Mouse (Mus musculus) granulocyte monocyte progenitor cell, adult 5-6 weeks (primary cell): ENCODE measurements around the gene Arap1. TPM values are rescaled to one million over a fixed set of nuclear protein-coding genes. Genes with fewer than 3 reads are reported as not detected.
A peak's percentile ranks its signal among the peaks of the same experiment; 100 is the strongest.

Source experiments
- ATAC-seq: replicated peaks from 2 replicates; pipeline ENCODE4 v1.8.0; 2016; ENCODE audit warnings: mild to moderate bottlenecking, moderate TSS enrichment, inconsistent platforms; ENCODE audit not compliant: poor library complexity, severe bottlenecking
- total RNA-seq, 2 experiments: library from RNA; stranded (forward) in 1 of 2; stranded (reverse) in 1 of 2; fragments of 200-712, 200-1000 nt in 1 of 2; fragments of >200 nt in 1 of 2; fragmentation: Nextera tagmentation in 1 of 2; gene quantifications; 2 replicates each; pipeline ENCODE4 v1.2.3; 2014 to 2017

Arap1 gene
- total RNA-seq, 2 experiments from 2014 or later, result 64.6 to 81.5 TPM

DNA sequence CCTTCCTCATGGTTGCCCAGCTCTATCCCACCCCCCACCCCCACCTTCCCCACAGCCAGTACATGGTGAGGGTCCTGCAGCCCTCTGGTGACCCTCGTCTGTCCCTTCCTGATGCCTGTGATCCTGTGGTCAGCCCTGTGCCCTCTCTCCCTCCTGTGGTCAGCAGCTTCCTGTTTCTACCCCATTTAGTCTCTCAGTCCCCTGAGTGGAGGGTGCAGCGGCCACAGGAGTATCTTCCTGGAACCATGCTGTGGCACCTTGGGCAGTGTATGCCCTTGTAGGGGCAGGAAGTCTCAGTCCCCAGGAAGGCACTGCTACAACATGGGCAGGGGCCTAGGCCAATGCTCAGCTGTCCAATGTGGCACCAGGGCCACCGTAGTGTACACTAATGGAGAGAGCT, 9.0 kb downstream of the Arap1 start:
- ATAC-seq, result peak; percentile 49

- no peak for ATAC-seq
These were observed 12.5 kb downstream of the Arap1 start for GRCm38 (mm10) chr7:101360406-101360805.

GRCm38 (mm10) chr7:101361021-101361420, 13.2 kb downstream of the Arap1 start:
- ATAC-seq, result peak; percentile 25

DNA sequence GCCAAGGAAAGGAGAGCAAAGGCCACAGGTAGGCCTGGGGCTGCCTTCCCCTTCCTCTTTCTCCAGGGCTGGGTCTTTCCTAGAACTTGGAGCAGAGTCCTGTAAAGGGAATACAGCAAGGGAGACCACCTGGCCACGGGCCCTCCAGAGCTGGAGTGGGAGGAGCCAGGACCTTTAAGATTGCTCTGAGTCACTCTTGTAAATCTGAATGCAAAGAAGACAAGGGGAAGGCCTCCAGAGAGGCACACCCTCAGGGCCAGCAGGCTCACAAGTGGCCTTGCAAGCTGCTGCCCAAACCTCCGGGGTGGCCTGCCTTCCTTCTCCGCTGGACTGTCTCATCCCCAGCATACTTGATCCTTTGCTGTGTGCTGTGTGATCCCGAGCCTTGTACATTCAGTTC, 13.9 kb downstream of the Arap1 start:
- ATAC-seq, result no peak

- peak; percentile 76 for ATAC-seq
These were observed 14.9 kb downstream of the Arap1 start for GRCm38 (mm10) chr7:101362791-101363191.

GRCm38 (mm10) chr7:101363914-101364313, 16.0 kb downstream of the Arap1 start:
- ATAC-seq, result no peak

DNA sequence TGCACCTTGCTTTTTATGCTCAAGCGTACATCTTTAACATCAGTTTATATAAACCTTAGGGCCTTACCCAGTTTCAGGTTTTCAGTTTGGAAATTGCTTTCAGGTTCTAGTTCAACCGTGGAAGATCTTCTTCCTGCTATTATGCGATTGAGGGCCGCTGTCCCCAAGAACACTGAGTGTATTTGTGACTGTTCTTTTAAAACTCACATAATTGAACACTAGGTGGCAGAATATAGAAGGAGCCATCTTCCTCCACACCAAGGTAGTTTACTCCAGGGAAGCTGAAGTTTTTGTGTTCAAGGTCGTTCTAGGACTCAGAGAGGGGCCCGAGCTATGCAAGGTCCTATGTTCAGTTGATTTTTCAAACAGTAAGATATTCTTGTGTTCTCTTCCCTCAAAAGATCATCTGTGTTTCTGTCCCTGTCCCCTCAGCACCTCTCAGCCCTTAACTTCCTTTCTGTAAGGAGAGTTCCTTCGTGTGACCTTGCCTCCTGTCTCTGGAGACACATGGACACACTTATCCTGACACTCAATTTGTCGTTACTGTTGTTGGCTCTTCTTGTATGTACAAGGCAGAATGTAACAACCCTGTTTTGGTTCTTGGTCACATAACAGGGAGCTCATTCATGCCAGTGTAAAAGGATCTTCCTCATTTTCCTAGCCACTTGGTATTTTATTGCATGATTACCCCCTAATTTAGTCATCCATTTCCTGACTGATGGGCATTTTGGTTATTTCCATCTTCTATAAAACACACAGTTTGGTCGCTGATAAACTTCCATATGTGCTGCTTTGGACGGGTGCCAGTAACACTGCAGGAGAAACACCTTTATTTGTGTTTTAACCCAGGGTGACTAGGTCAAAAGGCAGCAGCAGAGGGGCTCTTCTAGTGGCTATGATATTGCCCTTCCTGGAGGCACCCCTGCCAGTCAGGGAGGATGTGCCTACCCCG, 20.3 kb downstream of the Arap1 start:
- peak; percentile 23; the same call in 1 of the 2 replicates for ATAC-seq

GRCm38 (mm10) chr7:101369666-101370065, 21.8 kb downstream of the Arap1 start:
- no peak for ATAC-seq

DNA sequence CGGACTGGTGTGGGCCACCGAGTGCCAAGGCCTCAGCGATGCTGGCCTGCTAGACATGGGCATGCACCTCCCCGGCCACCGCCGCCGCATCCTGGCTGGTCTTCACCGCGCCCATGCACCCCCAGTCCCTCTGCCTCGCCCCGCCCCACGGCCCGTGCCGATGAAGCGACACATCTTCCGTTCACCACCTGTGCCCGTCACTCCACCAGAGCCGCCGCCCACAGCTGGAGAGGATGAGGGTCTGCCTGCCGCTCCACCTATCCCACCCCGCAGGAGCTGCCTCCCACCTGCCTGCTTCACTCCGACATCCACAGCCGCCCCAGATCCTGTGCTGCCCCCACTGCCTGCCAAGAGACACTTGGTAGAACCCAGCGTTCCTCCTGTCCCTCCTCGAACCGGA, 25.2 kb downstream of the Arap1 start:
- ATAC-seq, result no peak

GRCm38 (mm10) chr7:101374155-101374554, 26.3 kb downstream of the Arap1 start:
- ATAC-seq, result 0 out of 2 replicates have a peak, but pooled peaks have one; percentile 29

DNA sequence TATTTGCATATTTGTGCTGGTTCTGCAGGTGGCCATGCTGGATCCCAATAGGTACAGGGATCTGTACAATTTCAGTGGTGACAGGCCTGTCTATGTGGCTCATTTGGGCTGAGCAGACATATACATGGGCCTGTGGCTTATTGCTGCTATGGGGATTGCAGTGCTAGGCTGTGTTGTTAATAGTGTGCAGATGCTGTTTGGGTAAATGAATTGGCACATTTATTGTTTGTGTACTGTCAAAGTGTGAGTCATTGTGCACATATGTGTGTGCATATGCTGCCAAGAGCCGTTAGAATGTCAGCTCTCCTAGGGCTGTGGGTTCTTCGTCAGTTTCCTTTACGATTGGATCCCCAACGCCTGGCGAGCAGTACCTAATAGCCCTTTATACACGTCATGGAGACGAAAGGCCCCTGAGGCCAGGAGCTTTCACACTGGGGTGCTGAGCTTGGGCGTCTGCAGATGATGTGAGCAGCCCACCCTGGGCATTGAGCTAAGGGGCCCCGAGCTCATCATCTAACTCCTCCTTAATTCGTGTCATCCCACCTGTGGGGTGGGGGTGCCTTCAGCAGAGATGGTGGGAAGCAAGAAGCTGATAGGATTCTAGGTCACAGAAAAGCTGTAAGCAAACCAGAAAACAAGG, 29.0 kb downstream of the Arap1 start:
- ATAC-seq, result no peak

GRCm38 (mm10) chr7:101377741-101378262, 29.9 kb downstream of the Arap1 start:
- peak; percentile 62 for ATAC-seq

DNA sequence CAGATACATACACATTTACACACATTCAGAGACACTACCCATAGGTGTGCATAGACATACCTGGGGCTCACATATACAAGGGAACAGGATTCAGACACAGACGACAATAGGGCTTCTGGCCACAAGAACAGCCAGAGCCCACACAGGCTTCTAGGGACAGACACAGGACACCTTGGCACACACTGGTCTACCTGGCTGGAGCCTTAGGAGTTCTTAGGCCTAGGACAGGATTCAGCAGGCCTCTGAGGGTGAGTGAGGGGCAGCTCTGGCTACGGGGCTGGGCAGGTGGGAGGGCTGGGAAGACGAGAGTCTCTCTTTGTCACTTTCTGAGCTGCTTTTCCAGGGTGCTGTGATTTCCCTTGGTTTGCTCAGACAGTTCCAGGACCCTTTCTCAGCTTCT, 30.4 kb downstream of the Arap1 start:
- ATAC-seq, result no peak

DNA sequence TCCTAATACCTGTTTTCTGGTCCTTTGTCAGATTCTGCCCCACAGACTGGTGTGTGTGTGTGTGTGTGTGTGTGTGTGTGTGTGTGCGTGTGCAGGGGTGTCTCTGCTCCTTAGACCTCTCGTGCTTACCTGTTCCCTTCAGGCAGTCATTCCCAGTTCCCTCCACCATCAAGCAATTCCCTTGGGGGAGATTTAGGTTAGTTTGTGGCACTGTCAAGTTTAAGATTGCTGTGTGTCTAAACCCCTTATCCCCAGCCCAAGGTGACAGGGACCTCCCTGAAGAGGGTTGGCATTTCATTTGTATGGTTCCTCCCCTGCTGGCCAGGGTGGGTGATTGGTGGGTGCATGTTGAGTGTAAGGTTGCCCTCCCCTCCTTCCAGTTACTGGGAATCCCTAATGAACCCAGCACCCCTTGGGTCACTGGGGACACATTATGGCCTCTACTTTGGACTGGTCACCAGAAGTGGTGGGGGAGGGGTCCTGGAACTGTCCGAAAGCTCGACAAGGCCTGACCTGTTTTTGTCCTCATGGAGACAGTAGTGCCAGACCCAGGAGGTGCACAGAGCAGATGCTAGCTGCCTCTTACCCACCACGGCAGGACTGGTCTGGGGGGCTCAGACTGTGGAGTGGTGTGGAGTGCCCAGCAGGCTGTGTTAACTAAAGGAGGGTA, 31.1 kb downstream of the Arap1 start:
- no peak for ATAC-seq

- ATAC-seq, result peak; percentile 43
These were observed 31.9 kb downstream of the Arap1 start for GRCm38 (mm10) chr7:101379732-101380131.

- no peak for ATAC-seq
These were observed 33.6 kb downstream of the Arap1 start for GRCm38 (mm10) chr7:101381512-101381911.

DNA sequence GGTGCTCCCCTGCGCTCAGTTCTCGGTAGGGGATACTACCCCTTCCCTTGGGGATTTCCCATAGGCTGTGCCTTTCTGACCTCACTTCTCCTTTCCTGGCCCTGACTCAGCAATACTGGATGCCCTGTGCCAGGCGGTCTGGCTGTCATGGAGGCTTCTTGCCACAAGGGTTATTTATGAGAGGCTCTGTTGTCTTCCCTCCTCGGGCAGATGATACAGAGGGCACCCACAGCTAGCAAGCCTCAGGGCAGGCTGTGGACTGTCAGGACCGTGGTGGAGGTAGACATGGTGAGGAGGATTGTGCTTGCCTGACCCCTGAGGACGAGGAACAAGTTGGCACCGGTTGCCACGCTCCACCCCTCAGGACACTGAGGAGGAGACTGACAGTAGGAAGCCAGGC, 34.5 kb downstream of the Arap1 start:
- peak; percentile 69 for ATAC-seq

GRCm38 (mm10) chr7:101383756-101384155, 35.9 kb downstream of the Arap1 start:
- ATAC-seq, result peak; percentile 48

GRCm38 (mm10) chr7:101384931-101385330, 37.1 kb downstream of the Arap1 start:
- no peak for ATAC-seq

DNA sequence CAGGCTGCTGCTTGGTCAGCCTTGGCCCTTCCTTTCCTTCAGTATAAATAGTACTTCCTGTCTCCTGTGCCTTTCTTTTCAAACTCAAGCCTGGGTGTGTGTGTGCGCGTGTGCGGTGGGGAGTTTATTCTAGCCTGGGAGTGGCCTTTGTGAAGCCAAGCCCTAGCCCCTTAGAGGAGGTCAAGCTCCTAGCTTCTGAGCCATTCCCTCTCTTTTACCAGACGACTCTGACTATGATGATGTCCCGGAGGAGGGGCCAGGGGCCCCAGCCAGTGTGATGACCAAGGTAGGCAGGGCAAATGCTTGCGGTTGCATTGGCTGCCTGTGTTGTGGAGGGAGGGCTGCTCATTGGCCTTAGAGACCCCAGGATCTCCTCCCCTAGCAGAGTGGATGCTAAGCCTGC, 37.5 kb downstream of the Arap1 start:
- no peak for ATAC-seq
